Mouse (Mus musculus): ENCODE results near the gene Zmynd15. TPM values are rescaled to one million over a fixed set of nuclear protein-coding genes. Genes with fewer than 3 reads are reported as not detected.
A peak's percentile ranks its signal among the peaks of the same experiment; 100 is the strongest.

Zmynd15 gene
- polyA plus RNA-seq, 1 experiment from 2014 or later = 1.5 TPM

- no peak overlapping the region for H3K27ac ChIP-seq
- no peak for TF ChIP-seq CTCF (IDR thresholded peaks at IDR 0.05; ENCODE audit: low read depth)
- 0 out of 2 replicates have a peak, but pooled peaks cover 14% of the 10 kb centered on the region for H3K36me3 ChIP-seq (ENCODE audit: insufficient read depth, low read length)
- peaks cover 9% of the 10 kb centered on the region; the same call in 1 of the 2 replicates for H3K4me1 ChIP-seq (replicated peaks; ENCODE audit: insufficient read depth, low read length)
- DNase-seq (ENCODE audit: low spot score) (no peak), ATAC-seq (replicated peaks; ENCODE audit: low FRiP score, low read depth) (no peak)
- H3K27me3 ChIP-seq (ENCODE audit: insufficient read depth, low read length) = no peaks in the 10 kb centered on the region
- H3K4me3 ChIP-seq (replicated peaks; ENCODE audit: low read depth, low read length) = no peak overlapping the region
- no peaks in the 10 kb centered on the region for H3K9me3 ChIP-seq (replicated peaks; ENCODE audit: low read length)
- H3K9ac ChIP-seq (ENCODE audit: low read depth, low read length) = no peak overlapping the region
- no peak overlapping the region for H3K4me2 ChIP-seq (ENCODE audit: low read length)
- 91% methylated on average over 3 of the region's 3 CpGs for WGBS
These were observed 25.3 kb upstream of the Zmynd15 start for GRCm38 (mm10) chr11:70433951-70434350.

- no peak for ATAC-seq (replicated peaks; ENCODE audit: low FRiP score, low read depth)
These were observed 23.8 kb upstream of the Zmynd15 start for GRCm38 (mm10) chr11:70435476-70435875.

GRCm38 (mm10) chr11:70437426-70437825, 21.8 kb upstream of the Zmynd15 start:
- H3K27me3 ChIP-seq (ENCODE audit: insufficient read depth, low read length) = no peaks in the 10 kb centered on the region
- ATAC-seq (replicated peaks; ENCODE audit: low FRiP score, low read depth) (no peak), DNase-seq (ENCODE audit: low spot score) (no peak)
- H3K36me3 ChIP-seq (ENCODE audit: insufficient read depth, low read length) = 0 out of 2 replicates have a peak, but pooled peaks cover 25% of the 10 kb centered on the region
- H3K4me2 ChIP-seq (ENCODE audit: low read length) = no peak overlapping the region
- H3K4me1 ChIP-seq (replicated peaks; ENCODE audit: insufficient read depth, low read length) = peaks cover 9% of the 10 kb centered on the region; the same call in 1 of the 2 replicates
- H3K9ac ChIP-seq (ENCODE audit: low read depth, low read length) = no peak overlapping the region
- H3K9me3 ChIP-seq (replicated peaks; ENCODE audit: low read length) = no peaks in the 10 kb centered on the region
- H3K27ac ChIP-seq = no peak overlapping the region
- WGBS = 85% methylated on average over 6 of the region's 6 CpGs
- TF ChIP-seq CTCF (IDR thresholded peaks at IDR 0.05; ENCODE audit: low read depth) = no peak
- no peak overlapping the region for H3K4me3 ChIP-seq (replicated peaks; ENCODE audit: low read depth, low read length)

More at GRCm38 (mm10) chr11:70435476-70435875, 23.8 kb upstream of the Zmynd15 start:
- H3K9ac ChIP-seq (ENCODE audit: low read depth, low read length) = 0 out of 2 replicates have a peak overlapping the region, but pooled peaks have one; percentile 13
- 0 out of 2 replicates have a peak, but pooled peaks cover 25% of the 10 kb centered on the region for H3K36me3 ChIP-seq (ENCODE audit: insufficient read depth, low read length)
- H3K4me2 ChIP-seq (ENCODE audit: low read length) = no peak overlapping the region
- TF ChIP-seq CTCF (IDR thresholded peaks at IDR 0.05; ENCODE audit: low read depth) = no peak
- no peak overlapping the region for H3K27ac ChIP-seq
- no peak overlapping the region for H3K4me3 ChIP-seq (replicated peaks; ENCODE audit: low read depth, low read length)
- WGBS = 61% methylated on average over 5 of the region's 5 CpGs
- peaks cover 9% of the 10 kb centered on the region; the same call in 1 of the 2 replicates for H3K4me1 ChIP-seq (replicated peaks; ENCODE audit: insufficient read depth, low read length)
- no peaks in the 10 kb centered on the region for H3K27me3 ChIP-seq (ENCODE audit: insufficient read depth, low read length)
- DNase-seq (ENCODE audit: low spot score) = no peak
- no peaks in the 10 kb centered on the region for H3K9me3 ChIP-seq (replicated peaks; ENCODE audit: low read length)

GRCm38 (mm10) chr11:70438728-70439374, 20.4 kb upstream of the Zmynd15 start:
- Histone ChIP-seq H3K4me1 (replicated peaks; ENCODE audit: insufficient read depth, low read length) (no peaks in the 10 kb centered on the region), H3K27me3 (ENCODE audit: insufficient read depth, low read length) (no peaks in the 10 kb centered on the region), H3K9ac (ENCODE audit: low read depth, low read length) (no peak overlapping the region), H3K4me3 (replicated peaks; ENCODE audit: low read depth, low read length) (no peak overlapping the region), H3K36me3 (ENCODE audit: insufficient read depth, low read length) (0 out of 2 replicates have a peak, but pooled peaks cover 25% of the 10 kb centered on the region), H3K9me3 (replicated peaks; ENCODE audit: low read length) (no peaks in the 10 kb centered on the region), H3K27ac (no peak overlapping the region), H3K4me2 (ENCODE audit: low read length) (no peak overlapping the region)
- no peak for TF ChIP-seq CTCF (IDR thresholded peaks at IDR 0.05; ENCODE audit: low read depth)
- DNase-seq (ENCODE audit: low spot score) = no peak
- ATAC-seq (replicated peaks; ENCODE audit: low FRiP score, low read depth) = no peak
- 88% methylated on average over 7 of the region's 7 CpGs for WGBS

DNA sequence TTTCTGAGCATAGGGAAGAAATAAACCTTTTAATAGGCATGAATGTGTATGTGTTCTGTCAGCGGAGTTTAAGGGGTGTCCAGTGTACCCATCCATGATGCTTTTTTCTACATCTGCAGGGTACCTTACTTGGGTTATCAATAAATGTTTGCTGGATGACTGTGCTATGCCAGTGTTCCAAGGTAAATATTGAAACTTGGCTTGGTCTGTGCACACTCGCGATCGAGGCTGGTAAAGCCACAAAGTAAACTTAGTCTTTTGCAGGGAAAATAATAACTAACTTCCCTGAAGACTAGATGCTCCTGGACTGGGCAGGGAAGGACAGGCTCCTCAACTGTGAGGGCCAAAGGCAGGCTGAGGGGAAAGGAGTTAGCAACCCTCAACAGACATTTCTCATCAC, 18.6 kb upstream of the Zmynd15 start:
- H3K4me2 ChIP-seq (ENCODE audit: low read length) = no peak overlapping the region
- no peak overlapping the region for H3K27ac ChIP-seq
- no peak overlapping the region for H3K4me3 ChIP-seq (replicated peaks; ENCODE audit: low read depth, low read length)
- ATAC-seq (replicated peaks; ENCODE audit: low FRiP score, low read depth) = no peak
- H3K9ac ChIP-seq (ENCODE audit: low read depth, low read length) = no peak overlapping the region
- no peak for DNase-seq (ENCODE audit: low spot score)
- 0 out of 2 replicates have a peak, but pooled peaks cover 25% of the 10 kb centered on the region for H3K36me3 ChIP-seq (ENCODE audit: insufficient read depth, low read length)
- WGBS = 96% methylated on average over 4 of the region's 4 CpGs
- H3K27me3 ChIP-seq (ENCODE audit: insufficient read depth, low read length) = no peaks in the 10 kb centered on the region
- H3K9me3 ChIP-seq (replicated peaks; ENCODE audit: low read length) = no peaks in the 10 kb centered on the region
- no peak for TF ChIP-seq CTCF (IDR thresholded peaks at IDR 0.05; ENCODE audit: low read depth)
- H3K4me1 ChIP-seq (replicated peaks; ENCODE audit: insufficient read depth, low read length) = no peaks in the 10 kb centered on the region

- no peak overlapping the region for H3K9ac ChIP-seq (ENCODE audit: low read depth, low read length)
- H3K4me1 ChIP-seq (replicated peaks; ENCODE audit: insufficient read depth, low read length) = no peaks in the 10 kb centered on the region
- 92% methylated on average over 7 of the region's 7 CpGs for WGBS
- 0 out of 2 replicates have a peak, but pooled peaks cover 19% of the 10 kb centered on the region for H3K36me3 ChIP-seq (ENCODE audit: insufficient read depth, low read length)
- TF ChIP-seq CTCF (IDR thresholded peaks at IDR 0.05; ENCODE audit: low read depth) = no peak
- no peak for ATAC-seq (replicated peaks; ENCODE audit: low FRiP score, low read depth)
- no peak overlapping the region for H3K4me2 ChIP-seq (ENCODE audit: low read length)
- no peak overlapping the region for H3K27ac ChIP-seq
- no peak for DNase-seq (ENCODE audit: low spot score)
- H3K9me3 ChIP-seq (replicated peaks; ENCODE audit: low read length) = no peaks in the 10 kb centered on the region
- H3K4me3 ChIP-seq (replicated peaks; ENCODE audit: low read depth, low read length) = no peak overlapping the region
- no peaks in the 10 kb centered on the region for H3K27me3 ChIP-seq (ENCODE audit: insufficient read depth, low read length)
These were observed 17.4 kb upstream of the Zmynd15 start for GRCm38 (mm10) chr11:70441882-70442281.
